Mouse (Mus musculus): ENCODE measurements around the gene Vwa5b2. TPM values are rescaled to one million over a fixed set of nuclear protein-coding genes. Genes with fewer than 3 reads are reported as not detected.

Gene Vwa5b2
- 5.4 and 7.3 TPM in 2 replicates for polyA plus RNA-seq (2015; fragmentation: Nextera tagmentation; extraction: Ambion mirVana)

DNA sequence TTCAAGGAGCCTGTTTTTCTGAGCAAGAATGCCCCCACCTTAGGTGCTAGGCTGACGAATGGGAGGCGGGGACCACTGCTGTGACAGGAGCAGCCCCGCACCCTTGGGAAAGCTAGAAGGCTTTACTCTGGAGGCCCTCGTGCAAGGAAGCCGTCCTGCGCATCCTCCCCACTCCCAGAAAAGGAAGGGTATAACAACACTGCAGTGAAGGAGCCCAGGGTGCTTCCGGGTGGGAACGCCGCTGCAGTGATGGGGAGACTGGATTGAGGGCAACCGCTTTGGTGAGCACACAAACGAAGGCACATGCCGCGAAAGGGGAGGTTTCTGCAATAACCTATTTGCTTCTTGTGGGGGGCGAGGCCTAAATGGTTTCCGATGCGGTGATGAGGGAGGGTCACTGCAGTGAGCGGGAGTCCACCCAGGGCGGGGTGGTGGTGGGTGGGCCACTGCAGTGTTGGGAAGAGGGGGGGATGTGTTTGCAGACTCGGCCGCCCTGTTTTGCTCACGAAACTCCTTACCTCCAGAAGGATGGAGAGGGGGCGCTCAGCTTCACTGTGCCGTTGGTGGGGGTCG is at the start of gene Vwa5b2:
TSS of gene Vwa5b2 (plus strand) at position 106 of the 573 bp plus-strand sequence.
- Histone ChIP-seq H3K4me3 (replicated peaks; ENCODE audit: low read length) (peak within 1 kb of the TSS; percentile 62), H3K27ac (ENCODE audit: low read length) (no peak within 1 kb of the TSS), H3K27me3 (replicated peaks; ENCODE audit: control insufficient read depth, insufficient read depth, low read length) (peaks cover 30% of the 10 kb centered on the region), H3K4me2 (ENCODE audit: low read length) (peak within 1 kb of the TSS; percentile 71), H3K9ac (replicated peaks; ENCODE audit: low read depth, low read length) (peak within 1 kb of the TSS; percentile 64), H3K4me1 (replicated peaks; ENCODE audit: control insufficient read depth, insufficient read depth, low read length) (peaks cover 24% of the 10 kb centered on the region), H3K9me3 (ENCODE audit: control insufficient read depth, low read length) (no peaks in the 10 kb centered on the region), H3K36me3 (ENCODE audit: control insufficient read depth, insufficient read depth) (no peaks in the 10 kb centered on the region)
- WGBS, result under 1% methylated on average over 23 of the region's 24 CpGs
- peak; percentile 67 for ATAC-seq

DNA sequence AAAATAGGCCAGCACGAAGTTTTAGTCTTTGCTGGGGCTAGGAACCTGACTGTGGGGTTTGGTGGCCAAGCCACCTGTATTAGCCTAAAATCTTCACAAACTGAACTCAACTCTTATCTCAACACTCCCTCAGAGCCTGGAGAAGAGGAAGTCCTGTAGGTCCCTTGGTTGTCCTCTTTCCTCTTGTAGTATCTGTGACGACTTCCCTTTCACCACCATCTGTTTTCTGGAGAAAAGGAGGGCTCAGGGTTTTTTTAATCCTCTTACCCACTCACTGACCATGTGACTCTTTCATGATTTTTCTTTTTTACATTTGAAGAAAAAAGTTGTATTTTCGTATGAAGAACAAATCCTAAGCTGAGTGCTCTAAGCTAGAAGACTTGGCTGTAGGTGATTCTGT is 49.6 kb upstream of the Vwa5b2 start:
- ATAC-seq, result no peak
- Histone ChIP-seq H3K4me2 (ENCODE audit: low read length) (no peak overlapping the region), H3K9me3 (ENCODE audit: control insufficient read depth, low read length) (no peaks in the 10 kb centered on the region), H3K9ac (replicated peaks; ENCODE audit: low read depth, low read length) (no peak overlapping the region), H3K4me3 (replicated peaks; ENCODE audit: low read length) (no peak overlapping the region), H3K36me3 (ENCODE audit: control insufficient read depth, insufficient read depth) (peaks cover 36% of the 10 kb centered on the region), H3K4me1 (replicated peaks; ENCODE audit: control insufficient read depth, insufficient read depth, low read length) (peaks cover 26% of the 10 kb centered on the region), H3K27ac (ENCODE audit: low read length) (no peak overlapping the region), H3K27me3 (replicated peaks; ENCODE audit: control insufficient read depth, insufficient read depth, low read length) (no peaks in the 10 kb centered on the region)
- WGBS, result 76% methylated on average over 3 of the region's 3 CpGs

DNA sequence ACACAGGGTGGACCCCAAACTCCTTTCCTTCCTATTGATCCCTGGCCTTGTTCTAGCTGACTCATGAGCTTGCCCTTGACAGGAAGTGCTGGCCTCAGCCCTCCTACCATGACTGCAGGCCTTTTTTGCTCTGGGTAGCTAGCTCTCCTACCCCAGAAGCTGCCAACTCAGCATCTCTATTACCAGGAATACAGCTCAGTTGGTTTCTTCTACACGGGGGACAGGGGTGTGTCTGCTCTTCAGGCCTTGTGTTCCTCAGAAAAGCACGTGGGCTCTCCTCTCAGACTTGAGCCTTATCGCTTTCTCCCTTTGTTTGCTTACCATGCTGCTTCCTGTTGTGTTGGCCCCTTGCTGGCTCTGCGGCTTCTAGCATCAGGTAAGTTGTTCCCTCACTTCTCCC is 48.8 kb upstream of the Vwa5b2 start:
- Histone ChIP-seq H3K27me3 (replicated peaks; ENCODE audit: control insufficient read depth, insufficient read depth, low read length) (no peaks in the 10 kb centered on the region), H3K27ac (ENCODE audit: low read length) (no peak overlapping the region), H3K4me3 (replicated peaks; ENCODE audit: low read length) (no peak overlapping the region), H3K36me3 (ENCODE audit: control insufficient read depth, insufficient read depth) (peaks cover 37% of the 10 kb centered on the region), H3K4me2 (ENCODE audit: low read length) (no peak overlapping the region), H3K9me3 (ENCODE audit: control insufficient read depth, low read length) (no peaks in the 10 kb centered on the region), H3K4me1 (replicated peaks; ENCODE audit: control insufficient read depth, insufficient read depth, low read length) (peaks cover 26% of the 10 kb centered on the region), H3K9ac (replicated peaks; ENCODE audit: low read depth, low read length) (no peak overlapping the region)
- no peak for ATAC-seq
- 88% methylated on average over 4 of the region's 4 CpGs for WGBS

DNA sequence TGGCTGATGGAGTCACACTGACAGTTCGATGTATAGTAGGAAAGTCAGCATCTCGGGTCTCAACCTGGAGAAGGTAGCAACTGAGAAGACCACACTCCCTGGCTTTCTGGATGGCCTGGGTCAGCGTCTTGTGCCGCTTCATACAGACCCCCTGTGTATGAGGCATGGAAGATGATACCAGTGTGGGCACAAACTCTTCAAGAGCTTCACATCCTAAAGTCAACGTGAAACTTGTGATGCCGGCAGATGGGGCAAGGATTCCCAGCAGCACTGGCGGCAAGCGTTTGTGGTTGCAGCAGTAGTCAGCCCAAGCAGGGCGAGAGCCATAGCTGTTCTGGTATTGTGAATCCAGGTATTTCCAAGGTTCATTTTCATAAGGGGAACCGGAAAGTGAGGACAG is 43.6 kb upstream of the Vwa5b2 start:
- H3K36me3 ChIP-seq (ENCODE audit: control insufficient read depth, insufficient read depth), result peaks cover 29% of the 10 kb centered on the region
- no peak for ATAC-seq

DNA sequence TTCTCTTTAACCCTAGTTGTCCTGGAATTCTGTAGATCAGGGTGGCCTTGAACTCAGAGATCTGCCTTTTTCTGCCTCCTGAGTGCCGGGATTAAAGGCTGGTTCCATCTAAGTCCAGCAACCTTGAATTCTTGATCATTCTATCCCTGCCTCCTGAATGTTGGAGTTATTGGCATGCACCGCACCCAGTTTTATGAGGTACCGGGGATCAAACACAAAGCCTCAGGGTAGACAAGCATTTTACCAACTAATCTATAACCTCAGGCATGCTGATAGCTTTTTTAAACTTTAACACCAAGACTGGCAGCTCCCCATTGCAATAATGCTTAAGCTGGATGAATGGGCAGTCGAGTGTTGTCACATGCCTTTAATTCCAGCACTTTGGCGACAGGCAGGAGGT is 41.8 kb upstream of the Vwa5b2 start:
- Histone ChIP-seq H3K9ac (replicated peaks; ENCODE audit: low read depth, low read length) (no peak overlapping the region), H3K4me1 (replicated peaks; ENCODE audit: control insufficient read depth, insufficient read depth, low read length) (peaks cover 14% of the 10 kb centered on the region), H3K36me3 (ENCODE audit: control insufficient read depth, insufficient read depth) (peaks cover 32% of the 10 kb centered on the region), H3K27ac (ENCODE audit: low read length) (no peak overlapping the region), H3K27me3 (replicated peaks; ENCODE audit: control insufficient read depth, insufficient read depth, low read length) (no peaks in the 10 kb centered on the region), H3K4me2 (ENCODE audit: low read length) (no peak overlapping the region; the same call in 1 of the 2 replicates), H3K4me3 (replicated peaks; ENCODE audit: low read length) (no peak overlapping the region), H3K9me3 (ENCODE audit: control insufficient read depth, low read length) (no peaks in the 10 kb centered on the region)
- no peak for ATAC-seq
- WGBS, result 61% methylated on average over 5 of the region's 5 CpGs

More for the DNA sequence above, 43.6 kb upstream of the Vwa5b2 start:
- no peaks in the 10 kb centered on the region for H3K27me3 ChIP-seq (replicated peaks; ENCODE audit: control insufficient read depth, insufficient read depth, low read length)
- H3K4me2 ChIP-seq (ENCODE audit: low read length), result no peak overlapping the region
- H3K9me3 ChIP-seq (ENCODE audit: control insufficient read depth, low read length), result no peaks in the 10 kb centered on the region
- H3K4me1 ChIP-seq (replicated peaks; ENCODE audit: control insufficient read depth, insufficient read depth, low read length), result peaks cover 14% of the 10 kb centered on the region
- WGBS, result 92% methylated on average over 10 of the region's 10 CpGs
- H3K27ac ChIP-seq (ENCODE audit: low read length), result no peak overlapping the region
- no peak overlapping the region for H3K4me3 ChIP-seq (replicated peaks; ENCODE audit: low read length)
- H3K9ac ChIP-seq (replicated peaks; ENCODE audit: low read depth, low read length), result no peak overlapping the region

DNA sequence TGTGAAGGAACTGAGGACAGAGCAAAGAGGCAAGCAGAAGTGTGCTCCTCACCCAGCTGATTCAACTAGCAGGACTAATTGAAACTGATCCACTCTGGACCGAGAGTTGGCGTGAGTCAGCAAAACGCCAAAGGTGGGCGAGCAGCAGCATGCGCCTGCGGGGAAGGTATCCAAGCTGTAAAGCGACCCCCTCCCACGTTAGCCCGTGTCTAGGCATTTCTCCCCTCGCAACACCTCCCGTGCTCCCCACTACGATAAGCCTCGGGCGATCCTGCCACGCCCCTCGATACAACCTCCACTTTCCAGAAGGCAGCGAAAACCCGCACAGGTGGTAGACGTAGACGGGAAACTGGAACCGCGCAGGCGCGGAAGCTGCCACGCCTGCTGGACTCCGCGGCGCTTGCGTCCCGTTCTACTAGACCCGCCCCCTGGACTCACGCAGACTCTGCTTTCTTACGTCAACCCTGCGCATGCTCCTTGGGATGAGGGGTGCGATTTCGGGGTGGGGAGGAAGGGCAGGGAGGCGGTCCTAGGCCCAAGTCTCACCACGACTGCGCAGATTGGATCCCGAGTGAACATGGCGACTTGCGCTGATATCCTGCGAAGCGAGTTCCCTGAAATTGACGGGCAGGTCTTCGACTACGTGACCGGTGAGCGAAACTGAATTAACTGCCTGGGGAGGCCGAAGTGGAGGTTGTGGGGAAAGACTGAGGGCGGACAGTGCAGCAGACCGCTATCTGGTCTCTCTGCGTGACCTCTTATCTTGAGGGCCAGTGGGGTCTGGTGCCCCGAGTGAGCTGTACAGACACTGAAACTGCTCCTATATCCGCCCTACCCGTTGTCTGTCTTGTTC is 40.9 kb upstream of the Vwa5b2 start, which contains the start of gene Abcf3:
TSS of gene Abcf3 (plus strand) at position 482 of the 853 bp plus-strand sequence.
- H3K9me3 ChIP-seq (ENCODE audit: control insufficient read depth, low read length), result no peaks in the 10 kb centered on the region
- peaks cover 34% of the 10 kb centered on the region for H3K36me3 ChIP-seq (ENCODE audit: control insufficient read depth, insufficient read depth)
- H3K4me3 ChIP-seq (replicated peaks; ENCODE audit: low read length), result peak within 1 kb of the TSS; percentile 77
- under 1% methylated on average over 56 of the region's 56 CpGs for WGBS
- peak within 1 kb of the TSS; percentile 82 for H3K9ac ChIP-seq (replicated peaks; ENCODE audit: low read depth, low read length)
- H3K27ac ChIP-seq (ENCODE audit: low read length), result peak within 1 kb of the TSS; percentile 60
- no peaks in the 10 kb centered on the region for H3K27me3 ChIP-seq (replicated peaks; ENCODE audit: control insufficient read depth, insufficient read depth, low read length)
- ATAC-seq, result peak; percentile 99
- peak within 1 kb of the TSS; percentile 90 for H3K4me2 ChIP-seq (ENCODE audit: low read length)
- H3K4me1 ChIP-seq (replicated peaks; ENCODE audit: control insufficient read depth, insufficient read depth, low read length), result peaks cover 14% of the 10 kb centered on the region

DNA sequence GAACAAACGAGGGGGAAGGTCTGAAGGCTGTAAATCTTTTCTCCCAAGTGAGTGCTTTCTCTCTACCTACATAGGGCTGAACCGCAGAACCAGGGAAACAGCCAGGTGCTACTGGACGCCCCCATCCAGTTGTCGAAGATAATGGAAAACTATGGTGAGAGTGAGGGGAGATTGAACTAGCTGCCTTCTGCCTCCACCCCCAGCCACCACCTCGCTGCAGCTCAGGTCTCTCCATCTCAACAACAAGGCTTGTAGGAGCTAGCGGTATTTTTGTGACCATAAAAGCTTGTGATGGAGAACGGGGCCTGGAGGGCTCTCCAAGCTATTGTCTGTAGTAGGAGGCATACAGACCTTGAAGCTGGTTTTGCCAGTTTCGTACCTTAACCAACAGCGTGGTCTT is 40.1 kb upstream of the Vwa5b2 start:
- Histone ChIP-seq H3K4me1 (replicated peaks; ENCODE audit: control insufficient read depth, insufficient read depth, low read length) (peaks cover 14% of the 10 kb centered on the region), H3K27ac (ENCODE audit: low read length) (no peak overlapping the region), H3K27me3 (replicated peaks; ENCODE audit: control insufficient read depth, insufficient read depth, low read length) (no peaks in the 10 kb centered on the region), H3K9me3 (ENCODE audit: control insufficient read depth, low read length) (no peaks in the 10 kb centered on the region), H3K4me3 (replicated peaks; ENCODE audit: low read length) (peak overlapping the region; percentile 77), H3K9ac (replicated peaks; ENCODE audit: low read depth, low read length) (peak overlapping the region; percentile 82), H3K36me3 (ENCODE audit: control insufficient read depth, insufficient read depth) (peaks cover 29% of the 10 kb centered on the region), H3K4me2 (ENCODE audit: low read length) (peak overlapping the region; percentile 90)
- no peak for ATAC-seq
- WGBS, result 53% methylated on average over 9 of the region's 9 CpGs

DNA sequence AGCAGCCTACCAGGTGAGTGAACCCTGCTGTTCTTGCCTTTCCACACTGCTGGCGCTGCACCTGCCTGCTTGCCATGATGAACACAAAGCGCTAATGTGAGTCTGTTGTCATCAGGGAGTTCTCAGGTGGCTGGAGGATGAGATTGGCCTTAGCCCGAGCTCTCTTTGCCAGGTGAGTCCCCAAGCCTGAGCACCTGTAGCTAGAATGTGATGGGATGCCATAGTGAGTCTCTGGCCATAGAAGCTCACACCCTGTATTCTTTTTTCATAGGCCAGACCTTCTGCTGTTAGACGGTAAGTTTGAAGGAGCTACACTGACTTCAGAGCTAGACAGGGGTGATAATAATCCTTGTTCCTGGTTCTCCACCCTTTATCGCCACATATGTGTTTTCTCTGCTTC is 37.6 kb upstream of the Vwa5b2 start:
- Histone ChIP-seq H3K36me3 (ENCODE audit: control insufficient read depth, insufficient read depth) (peaks cover 29% of the 10 kb centered on the region), H3K27ac (ENCODE audit: low read length) (no peak overlapping the region), H3K9ac (replicated peaks; ENCODE audit: low read depth, low read length) (no peak overlapping the region), H3K4me3 (replicated peaks; ENCODE audit: low read length) (no peak overlapping the region), H3K4me1 (replicated peaks; ENCODE audit: control insufficient read depth, insufficient read depth, low read length) (peaks cover 14% of the 10 kb centered on the region), H3K27me3 (replicated peaks; ENCODE audit: control insufficient read depth, insufficient read depth, low read length) (no peaks in the 10 kb centered on the region), H3K4me2 (ENCODE audit: low read length) (no peak overlapping the region), H3K9me3 (ENCODE audit: control insufficient read depth, low read length) (no peaks in the 10 kb centered on the region)
- 92% methylated on average over 5 of the region's 5 CpGs for WGBS
- no peak for ATAC-seq

DNA sequence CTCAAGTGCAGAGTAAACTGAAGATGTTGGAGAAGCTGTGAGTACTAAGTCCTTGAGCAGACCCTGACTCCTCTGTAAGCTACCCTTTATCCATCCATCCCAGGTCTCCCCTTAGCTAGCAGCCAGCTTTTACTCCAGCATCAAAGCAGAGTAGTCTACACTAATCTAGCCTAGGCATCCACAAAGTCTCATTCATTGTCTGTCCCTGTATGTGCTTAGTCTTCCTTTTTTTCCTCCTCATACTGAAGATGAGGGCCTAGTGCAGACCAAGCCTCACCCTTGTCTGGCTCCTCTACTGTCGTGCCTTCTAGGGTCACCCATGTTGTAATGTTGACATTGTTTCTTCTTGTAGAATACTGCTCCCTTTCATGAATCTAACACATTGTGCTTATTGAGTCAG is 36.7 kb upstream of the Vwa5b2 start:
- no peak overlapping the region for H3K4me2 ChIP-seq (ENCODE audit: low read length)
- H3K4me1 ChIP-seq (replicated peaks; ENCODE audit: control insufficient read depth, insufficient read depth, low read length), result peaks cover 14% of the 10 kb centered on the region
- H3K27ac ChIP-seq (ENCODE audit: low read length), result no peak overlapping the region
- H3K27me3 ChIP-seq (replicated peaks; ENCODE audit: control insufficient read depth, insufficient read depth, low read length), result no peaks in the 10 kb centered on the region
- no peak overlapping the region for H3K4me3 ChIP-seq (replicated peaks; ENCODE audit: low read length)
- H3K9me3 ChIP-seq (ENCODE audit: control insufficient read depth, low read length), result no peaks in the 10 kb centered on the region
- WGBS, result 97% methylated on average over 1 of the region's 1 CpGs
- peaks cover 31% of the 10 kb centered on the region for H3K36me3 ChIP-seq (ENCODE audit: control insufficient read depth, insufficient read depth)
- no peak overlapping the region for H3K9ac ChIP-seq (replicated peaks; ENCODE audit: low read depth, low read length)
- no peak for ATAC-seq

Data from forebrain, embryonic 16.5 days (tissue).